Mouse (Mus musculus): ENCODE data around the gene Hk2.
"Not testable (repeated sequence)": the region's sequence is repeated elsewhere in the genome, so short reads cannot be mapped to it uniquely, and the experiment has no call there.

Gene Hk2

GRCm38 (mm10) chr6:82679286-82679685 is 95.0 kb downstream of the Hk2 start:
- not testable (repeated sequence) for DNase-seq

DNA sequence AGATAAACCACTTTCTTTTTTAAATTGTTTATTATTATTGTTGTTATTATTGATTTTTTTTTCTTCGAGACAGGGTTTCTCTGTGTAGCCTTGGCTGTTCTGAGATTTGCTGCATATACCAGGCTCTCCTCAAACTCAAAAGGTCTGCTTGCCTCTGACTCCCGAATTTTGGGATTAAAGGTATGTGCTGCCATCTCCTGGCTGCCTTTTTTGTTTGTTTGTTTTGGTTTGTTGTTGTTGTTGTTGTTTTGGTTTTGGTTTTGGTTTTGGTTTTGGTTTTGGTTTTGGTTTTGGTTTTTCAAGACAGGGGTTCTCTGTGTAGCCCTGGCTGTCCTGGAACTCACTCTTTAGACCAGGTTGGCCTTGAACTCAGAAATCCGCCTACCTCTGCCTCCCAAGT is 96.6 kb downstream of the Hk2 start:
- not testable (repeated sequence) for DNase-seq
